Mouse (Mus musculus) lung, embryonic 14.5 days (tissue): ENCODE measurements around the gene Otud7b. TPM values are rescaled to one million over a fixed set of nuclear protein-coding genes. Genes with fewer than 3 reads are reported as not detected.
A peak's percentile ranks its signal among the peaks of the same experiment; 100 is the strongest.

ENCODE experiments used
- ATAC-seq: fragments of 200-750 bp; cut with Nextera tagmentation; 2 replicates; pipeline ENCODE4 v1.8.0; 2017; ENCODE audit warnings: mild to moderate bottlenecking, moderate TSS enrichment, moderate library complexity; ENCODE audit not compliant: insufficient read depth
- DNase-seq: peaks from one replicate; pipeline ENCODE4 v3.0.0-alpha.2; 2015
- H3K27ac ChIP-seq: fragments of 300-500 bp; sonication (generic); 2 replicates; pipeline ENCODE4 v1.5.1; 2014; ENCODE audit warnings: low read depth, mild to moderate bottlenecking, moderate library complexity
- H3K27me3 ChIP-seq: fragments of 300-500 bp; sonication (generic); 2 replicates; pipeline ENCODE4 v1.6.1; 2014; ENCODE audit warnings: low read length, control low read depth; ENCODE audit not compliant: insufficient read depth
- H3K36me3 ChIP-seq: fragments of 300-500 bp; sonication (generic); 2 replicates; pipeline ENCODE4 v1.6.1; 2014; ENCODE audit warnings: control low read depth; ENCODE audit not compliant: insufficient read depth
- H3K4me1 ChIP-seq: fragments of 300-500 bp; sonication (generic); 2 replicates; pipeline ENCODE4 v1.6.1; 2014; ENCODE audit warnings: antibody characterized with exemption, control low read depth; ENCODE audit not compliant: insufficient read depth
- H3K4me2 ChIP-seq: fragments of 300-500 bp; sonication (generic); 2 replicates; pipeline ENCODE4 v1.6.1; 2014; ENCODE audit warnings: mild to moderate bottlenecking
- H3K4me3 ChIP-seq: fragments of 300-500 bp; sonication (generic); 2 replicates; pipeline ENCODE4 v1.5.1; 2014; ENCODE audit warnings: low read depth, low read length
- H3K9ac ChIP-seq: fragments of 300-500 bp; sonication (generic); 2 replicates; pipeline ENCODE4 v1.6.1; 2014
- H3K9me3 ChIP-seq: fragments of 300-500 bp; sonication (generic); 2 replicates; pipeline ENCODE4 v1.6.1; 2016; ENCODE audit warnings: low read depth, low read length, control low read depth
- CTCF ChIP-seq: IDR thresholded peaks from 2 replicates; pipeline ENCODE4 v1.5.1; 2016; ENCODE audit warnings: antibody characterized with exemption, low read depth
- WGBS: fragments of 180-500 bp; shearing (Covaris S2); extraction: QIAGEN DNeasy Blood & Tissue Kit; methylation state at CpG from one replicate; pipeline ENCODE4 v1.1.7; 2014; 5-methylcytosine and 5-hydroxymethylcytosine counted together
- polyA plus RNA-seq: library from polyadenylated mRNA; unstranded; fragments of >200 nt; fragmentation: Nextera tagmentation; extraction: Ambion mirVana; gene quantifications from 2 replicates; pipeline ENCODE4 v1.2.1, GENCODE M21; 2014

The Otud7b gene
- polyA plus RNA-seq, 1 experiment from 2014 or later, result 18.9 TPM

DNA sequence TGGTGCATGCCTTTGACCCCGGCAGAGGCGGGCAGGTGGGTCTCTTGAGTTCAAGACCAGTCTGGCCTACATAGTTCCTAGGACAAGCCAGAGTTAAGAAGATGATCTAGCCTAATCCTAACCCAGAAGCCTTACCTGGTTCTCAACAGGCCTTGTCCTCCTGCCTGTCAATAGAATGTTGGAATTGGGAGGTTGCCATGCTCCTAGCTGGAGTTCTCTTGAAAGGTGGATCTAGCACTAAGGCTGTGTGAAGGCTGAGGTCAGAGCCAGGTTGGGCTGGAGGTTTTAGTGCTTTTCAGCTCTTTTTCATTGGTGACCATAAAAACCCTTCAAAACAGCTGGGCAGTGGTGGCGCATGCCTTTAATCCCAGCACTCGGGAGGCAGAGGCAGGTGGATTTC is 74.1 kb downstream of the Otud7b start:
- peaks cover 47% of the 10 kb centered on the region for H3K36me3 ChIP-seq
- H3K9ac ChIP-seq, result no peak overlapping the region
- ATAC-seq (no peak), DNase-seq (no peak)
- no peaks in the 10 kb centered on the region for H3K27me3 ChIP-seq
- no peak for TF ChIP-seq CTCF
- H3K27ac ChIP-seq, result no peak overlapping the region
- H3K4me2 ChIP-seq, result no peak overlapping the region
- 0 out of 2 replicates have a peak, but pooled peaks cover 8% of the 10 kb centered on the region for H3K4me1 ChIP-seq
- H3K9me3 ChIP-seq, result no peaks in the 10 kb centered on the region
- no peak overlapping the region for H3K4me3 ChIP-seq
- 86% methylated on average over 4 of the region's 4 CpGs for WGBS

- DNase-seq (no peak), ATAC-seq (no peak)
- 74% methylated on average over 2 of the region's 2 CpGs for WGBS
- Histone ChIP-seq H3K36me3 (peaks cover 45% of the 10 kb centered on the region), H3K27ac (no peak overlapping the region), H3K9me3 (no peaks in the 10 kb centered on the region), H3K4me3 (no peak overlapping the region), H3K27me3 (no peaks in the 10 kb centered on the region), H3K9ac (no peak overlapping the region), H3K4me2 (no peak overlapping the region), H3K4me1 (0 out of 2 replicates have a peak, but pooled peaks cover 8% of the 10 kb centered on the region)
- TF ChIP-seq CTCF, result no peak
Observed at GRCm38 (mm10) chr3:96178902-96179301, 74.6 kb downstream of the Otud7b start.

DNA sequence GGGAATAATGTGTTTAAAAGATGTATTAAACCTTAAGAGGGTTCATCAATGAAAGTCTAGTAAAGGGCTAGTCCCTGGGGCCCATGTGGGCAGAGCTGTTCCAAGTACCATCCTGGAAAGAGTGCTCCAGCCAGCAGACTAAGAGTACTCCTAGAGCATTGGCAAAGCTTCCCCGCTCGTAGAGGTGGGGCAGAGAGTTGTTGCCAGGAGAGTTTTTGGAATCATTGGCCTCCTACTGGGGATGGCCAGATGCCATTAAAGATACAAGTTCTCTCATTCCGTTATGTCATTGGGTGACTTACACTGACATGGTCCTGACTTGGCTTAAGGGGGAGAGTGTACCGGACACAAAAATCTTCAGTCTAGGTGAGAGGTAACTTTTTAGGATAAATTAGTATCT is 75.2 kb downstream of the Otud7b start:
- ATAC-seq, result no peak
- no peaks in the 10 kb centered on the region for H3K9me3 ChIP-seq
- H3K4me3 ChIP-seq, result no peak overlapping the region
- H3K4me2 ChIP-seq, result no peak overlapping the region
- no peak for DNase-seq
- H3K27ac ChIP-seq, result no peak overlapping the region
- H3K4me1 ChIP-seq, result 0 out of 2 replicates have a peak, but pooled peaks cover 8% of the 10 kb centered on the region
- peaks cover 39% of the 10 kb centered on the region for H3K36me3 ChIP-seq
- H3K9ac ChIP-seq, result no peak overlapping the region
- 54% methylated on average over 4 of the region's 4 CpGs for WGBS
- no peaks in the 10 kb centered on the region for H3K27me3 ChIP-seq
- no peak for TF ChIP-seq CTCF

- 0 out of 2 replicates have a peak, but pooled peaks cover 8% of the 10 kb centered on the region for H3K4me1 ChIP-seq
- H3K27ac ChIP-seq, result no peak within 1 kb of the TSS
- WGBS, result under 1% methylated on average over 19 of the region's 23 CpGs
- peak within 1 kb of the TSS; percentile 51 for H3K4me3 ChIP-seq
- no peak for TF ChIP-seq CTCF
- H3K9ac ChIP-seq, result peak within 1 kb of the TSS; percentile 66
- DNase-seq, result peak; percentile 45
- peaks cover 25% of the 10 kb centered on the region for H3K36me3 ChIP-seq
- no peaks in the 10 kb centered on the region for H3K27me3 ChIP-seq
- 0 out of 2 replicates have a peak, but pooled peaks have one; percentile 23 for ATAC-seq
- no peaks in the 10 kb centered on the region for H3K9me3 ChIP-seq
- H3K4me2 ChIP-seq, result peak within 1 kb of the TSS; percentile 79
Observed at GRCm38 (mm10) chr3:96180727-96181477, 76.6 kb downstream of the Otud7b start, which contains the start of gene Sv2a. Gene Sv2a, plus strand, starts transcription at chr3:96181151.

GRCm38 (mm10) chr3:96181510-96182381 is 77.4 kb downstream of the Otud7b start:
- ATAC-seq (peak; percentile 29), DNase-seq (no peak)
- H3K36me3 ChIP-seq, result peaks cover 16% of the 10 kb centered on the region
- no peaks in the 10 kb centered on the region for H3K9me3 ChIP-seq
- H3K4me1 ChIP-seq, result 0 out of 2 replicates have a peak, but pooled peaks cover 8% of the 10 kb centered on the region
- no peak for TF ChIP-seq CTCF
- WGBS, result 25% methylated on average over 11 of the region's 12 CpGs
- peak overlapping the region; percentile 79 for H3K4me2 ChIP-seq
- peak overlapping the region; percentile 66 for H3K9ac ChIP-seq
- peak overlapping the region; percentile 51 for H3K4me3 ChIP-seq
- no peaks in the 10 kb centered on the region for H3K27me3 ChIP-seq
- H3K27ac ChIP-seq, result no peak overlapping the region

DNA sequence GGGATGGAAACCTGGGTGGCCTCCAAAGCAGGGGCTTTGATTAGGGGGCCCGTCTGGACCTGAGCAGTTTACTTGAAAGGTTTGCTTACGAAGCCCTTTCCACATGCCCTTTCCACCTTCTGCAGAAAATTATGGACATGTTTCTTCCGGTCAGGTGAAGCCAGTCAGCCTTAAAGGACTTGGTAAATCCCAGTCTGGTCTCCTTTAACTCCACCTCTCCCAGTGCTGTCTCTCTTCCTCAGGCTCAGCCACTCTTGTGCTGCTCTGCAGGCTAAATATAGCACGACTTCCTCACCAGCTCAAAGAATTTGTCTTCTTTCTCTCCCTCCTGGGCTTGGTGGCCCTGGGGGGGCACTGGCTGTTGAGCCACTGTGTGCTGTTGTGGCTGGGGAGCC is 78.1 kb downstream of the Otud7b start:
- WGBS, result 19% methylated on average over 4 of the region's 4 CpGs
- peak overlapping the region; percentile 79 for H3K4me2 ChIP-seq
- H3K27ac ChIP-seq, result no peak overlapping the region
- H3K4me3 ChIP-seq, result 0 out of 2 replicates have a peak overlapping the region, but pooled peaks have one; percentile 51
- 0 out of 2 replicates have a peak overlapping the region, but pooled peaks have one; percentile 66 for H3K9ac ChIP-seq
- H3K4me1 ChIP-seq, result 0 out of 2 replicates have a peak, but pooled peaks cover 8% of the 10 kb centered on the region
- peaks cover 12% of the 10 kb centered on the region for H3K36me3 ChIP-seq
- TF ChIP-seq CTCF, result no peak
- no peaks in the 10 kb centered on the region for H3K27me3 ChIP-seq
- H3K9me3 ChIP-seq, result no peaks in the 10 kb centered on the region
- ATAC-seq, result no peak
- DNase-seq, result peak; percentile 24
